In genomic region chr2:55450774-55451173, GRCm38 (mm10) we compare ENCODE assay signal across 15 mouse cellular contexts. TPM values are rescaled to one million over a fixed set of nuclear protein-coding genes. Genes with fewer than 3 reads are reported as not detected.
A peak's percentile ranks its signal among the peaks of the same experiment; 100 is the strongest.
DNase-seq lines count a peak whose midpoint lies in the region; ATAC-seq and TF ChIP-seq lines count a peak whose summit lies in the region.
"Had no signal": no experiment of that assay in that cellular context is flagged by ENCODE, and none has a peak within 500 bp of the region (broad histone marks: within the 10 kb centered on the region; RNA-seq: fewer than 3 reads in every experiment).

No protein-coding gene starts in this region.

- H3K9me3 ChIP-seq in forebrain, embryonic 16.5 days (ENCODE audit: control insufficient read depth, low read length) = no peaks in the 10 kb centered on the region
- H3K9me3 ChIP-seq in forebrain, embryonic 12.5 days = no peaks in the 10 kb centered on the region
- H3K9me3 ChIP-seq in neural tube, embryonic 13.5 days = no peaks in the 10 kb centered on the region
- no peaks in the 10 kb centered on the region for H3K9me3 ChIP-seq in hindbrain, postnatal 0 days (ENCODE audit: low read length)
- H3K9me3 ChIP-seq: midbrain, embryonic 15.5 days had no signal

- H3K4me1 ChIP-seq in forebrain, embryonic 16.5 days (replicated peaks; ENCODE audit: control insufficient read depth, insufficient read depth, low read length) = no peaks in the 10 kb centered on the region
- no peaks in the 10 kb centered on the region for H3K4me1 ChIP-seq in forebrain, embryonic 12.5 days
- H3K4me1 ChIP-seq in neural tube, embryonic 13.5 days (replicated peaks) = peaks cover 16% of the 10 kb centered on the region
- H3K4me1 ChIP-seq in hindbrain, postnatal 0 days (ENCODE audit: insufficient read depth, low read length) = no peaks in the 10 kb centered on the region
- H3K4me1 ChIP-seq: midbrain, embryonic 15.5 days had no signal

- no peak overlapping the region for H3K4me3 ChIP-seq in forebrain, embryonic 16.5 days (replicated peaks; ENCODE audit: low read length)
- H3K4me3 ChIP-seq in forebrain, embryonic 12.5 days (replicated peaks) = no peak overlapping the region
- H3K4me3 ChIP-seq in neural tube, embryonic 13.5 days = no peak overlapping the region
- H3K4me3 ChIP-seq in hindbrain, postnatal 0 days (ENCODE audit: low read length) = no peak overlapping the region
- H3K4me3 ChIP-seq: heart, adult 2 months; midbrain, embryonic 15.5 days had no signal

- DNase-seq in neural tube, embryonic 10.5 days (ENCODE audit: extremely low spot score, low spot score) = no peak
- peak; percentile 41 for DNase-seq in hindbrain, postnatal 0 days (ENCODE audit: low spot score)
- DNase-seq in right cerebral cortex, postnatal 25 days = peak; percentile 30
- DNase-seq in embryo, embryonic 9.5 days (ENCODE audit: extremely low spot score) = no peak
- no peak for DNase-seq in heart, postnatal 36 days
- DNase-seq: heart, adult 2 months; kidney, postnatal 10 days; thymus, adult 2 months had no signal

- H3K36me3 ChIP-seq in forebrain, embryonic 16.5 days (ENCODE audit: control insufficient read depth, insufficient read depth) = no peaks in the 10 kb centered on the region
- no peaks in the 10 kb centered on the region for H3K36me3 ChIP-seq in forebrain, embryonic 12.5 days (replicated peaks)
- no peaks in the 10 kb centered on the region for H3K36me3 ChIP-seq in neural tube, embryonic 13.5 days
- no peaks in the 10 kb centered on the region for H3K36me3 ChIP-seq in hindbrain, postnatal 0 days (ENCODE audit: insufficient read depth, low read length)
- H3K36me3 ChIP-seq: midbrain, embryonic 15.5 days had no signal

- intact Hi-C loops in heart, postnatal 36 days (cut with DNase I) = no loop called here

- no peak overlapping the region for H3K9ac ChIP-seq in forebrain, embryonic 16.5 days (replicated peaks; ENCODE audit: low read depth, low read length)
- H3K9ac ChIP-seq in forebrain, embryonic 12.5 days = no peak overlapping the region
- H3K9ac ChIP-seq in neural tube, embryonic 13.5 days = no peak overlapping the region
- H3K9ac ChIP-seq in hindbrain, postnatal 0 days (replicated peaks; ENCODE audit: low read length) = no peak overlapping the region
- H3K9ac ChIP-seq: midbrain, embryonic 15.5 days had no signal

- H3K27ac ChIP-seq in forebrain, embryonic 16.5 days (ENCODE audit: low read length) = no peak overlapping the region
- no peak overlapping the region for H3K27ac ChIP-seq in forebrain, embryonic 12.5 days
- H3K27ac ChIP-seq in neural tube, embryonic 13.5 days (replicated peaks) = 0 out of 2 replicates have a peak overlapping the region, but pooled peaks have one; percentile 0
- H3K27ac ChIP-seq in hindbrain, postnatal 0 days = no peak overlapping the region
- H3K27ac ChIP-seq: heart, adult 2 months; midbrain, embryonic 15.5 days had no signal

- no peak overlapping the region for H3K4me2 ChIP-seq in forebrain, embryonic 16.5 days (ENCODE audit: low read length)
- no peak overlapping the region for H3K4me2 ChIP-seq in forebrain, embryonic 12.5 days
- no peak overlapping the region for H3K4me2 ChIP-seq in neural tube, embryonic 13.5 days
- H3K4me2 ChIP-seq in hindbrain, postnatal 0 days (ENCODE audit: low read depth, low read length) = no peak overlapping the region
- H3K4me2 ChIP-seq: midbrain, embryonic 15.5 days had no signal

- ATAC-seq in forebrain, embryonic 16.5 days = peak; percentile 63; the same call in 1 of the 2 replicates
- no peak for ATAC-seq in forebrain, embryonic 12.5 days (ENCODE audit: low FRiP score)
- no peak for ATAC-seq in neural tube, embryonic 13.5 days (ENCODE audit: low read depth)
- ATAC-seq in hindbrain, postnatal 0 days = peak; percentile 64
- ATAC-seq: midbrain, embryonic 15.5 days had no signal

- WGBS in forebrain, embryonic 16.5 days = 47% methylated on average over 1 of the region's 1 CpGs
- 28% methylated on average over 1 of the region's 1 CpGs for WGBS in forebrain, embryonic 12.5 days
- 55% methylated on average over 1 of the region's 1 CpGs for WGBS in neural tube, embryonic 13.5 days
- WGBS in hindbrain, postnatal 0 days = 46% methylated on average over 1 of the region's 1 CpGs

- no peak for TF ChIP-seq CTCF in hindbrain, postnatal 0 days (IDR thresholded peaks at IDR 0.05; ENCODE audit: low read depth)

- H3K27me3 ChIP-seq in forebrain, embryonic 16.5 days (replicated peaks; ENCODE audit: control insufficient read depth, insufficient read depth, low read length) = no peaks in the 10 kb centered on the region
- no peaks in the 10 kb centered on the region for H3K27me3 ChIP-seq in forebrain, embryonic 12.5 days
- no peaks in the 10 kb centered on the region for H3K27me3 ChIP-seq in neural tube, embryonic 13.5 days
- no peaks in the 10 kb centered on the region for H3K27me3 ChIP-seq in hindbrain, postnatal 0 days (ENCODE audit: insufficient read depth, low read length)
- H3K27me3 ChIP-seq: midbrain, embryonic 15.5 days had no signal

RNA-seq across cellular contexts. Expression of gene Kcnj3, which starts 15.0 kb away (rescaled TPM):
- polyA plus RNA-seq in forebrain, embryonic 16.5 days (2015; fragmentation: Nextera tagmentation; extraction: Ambion mirVana) = 6.9 and 7.5 TPM in 2 replicates
- polyA plus RNA-seq in forebrain, embryonic 12.5 days (2016; fragmentation: Nextera tagmentation; extraction: Ambion mirVana) = 0.91 and 1.1 TPM in 2 replicates
- 2.9 and 3.1 TPM in 2 replicates for polyA plus RNA-seq in neural tube, embryonic 13.5 days (2015; fragmentation: Nextera tagmentation; extraction: Ambion mirVana)
- total RNA-seq in hindbrain, postnatal 0 days (2014; rRNA removed) = 31.5 and 34.6 TPM in 2 replicates
- polyA plus RNA-seq in hindbrain, postnatal 0 days (2015; fragmentation: Nextera tagmentation; extraction: Ambion mirVana) = 6.1 and 6.4 TPM in 2 replicates
- 10 to 100 TPM; 54.4 to 55.7 TPM for total RNA-seq in heart, postnatal 36 days (2021)
- total RNA-seq: hematopoietic stem cell, adult 5-6 weeks; liver, adult 2 months had no signal
- polyA plus RNA-seq: C2C12; liver, adult 2 months had no signal

Comparison
In these comparisons a context has a peak if more than half of its experiments do, and no peak if none do; other contexts are left out.
1. ATAC-seq: peak in forebrain, embryonic 16.5 days (single experiment) and hindbrain, postnatal 0 days (single experiment); none in forebrain, embryonic 12.5 days (single experiment) and neural tube, embryonic 13.5 days (single experiment).
2. DNase-seq: peak in hindbrain, postnatal 0 days (single experiment) and right cerebral cortex, postnatal 25 days (single experiment); none in neural tube, embryonic 10.5 days (single experiment), embryo, embryonic 9.5 days (single experiment) and heart, postnatal 36 days (0 of 2).